24 mouse cellular contexts compared by ENCODE assay signal in the genomic region with DNA sequence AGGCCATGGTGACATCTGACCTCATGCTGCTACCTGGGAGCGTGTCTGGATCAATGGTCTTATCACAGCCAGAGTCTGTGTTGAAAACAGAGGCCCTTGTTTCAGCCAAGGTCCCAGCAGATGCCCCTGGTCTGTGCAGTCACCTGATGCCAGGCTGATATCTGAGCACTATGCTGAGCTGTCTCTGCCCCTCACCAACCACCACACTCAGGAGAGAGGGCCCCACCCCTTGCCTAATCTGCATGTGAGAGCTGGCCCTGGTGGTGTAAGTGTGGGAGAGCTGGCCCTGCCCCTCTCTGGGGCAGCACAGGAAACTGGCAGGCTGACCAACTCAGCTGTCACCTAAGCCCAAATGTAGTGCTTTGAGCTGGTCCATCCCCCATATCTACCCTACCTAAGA.
DNase-seq lines count a peak whose midpoint lies in the region; ATAC-seq lines count a peak whose summit lies in the region.
"Had no signal": no experiment of that assay in that cellular context is flagged by ENCODE, and none has a peak within 500 bp of the region (broad histone marks: within the 10 kb centered on the region; RNA-seq: fewer than 3 reads in every experiment).

No protein-coding gene starts in this region.

- no peaks in the 10 kb centered on the region for H3K36me3 ChIP-seq in heart, embryonic 10.5 days
- H3K36me3 ChIP-seq in kidney, embryonic 16.5 days (ENCODE audit: insufficient read depth, low read length): no peaks in the 10 kb centered on the region
- H3K36me3 ChIP-seq: embryonic facial prominence, embryonic 12.5 days; forebrain, embryonic 12.5 days; forebrain, embryonic 15.5 days; hindbrain, embryonic 10.5 days; hindbrain, embryonic 13.5 days had no signal

- H3K4me3 ChIP-seq in heart, embryonic 10.5 days: no peak overlapping the region
- no peak overlapping the region for H3K4me3 ChIP-seq in kidney, embryonic 16.5 days (ENCODE audit: low read length)
- H3K4me3 ChIP-seq: embryonic facial prominence, embryonic 12.5 days; erythroblast, embryonic 14.5 days; forebrain, embryonic 12.5 days; forebrain, embryonic 15.5 days; heart, adult 2 months; hindbrain, embryonic 10.5 days; hindbrain, embryonic 13.5 days had no signal

- H3K4me1 ChIP-seq in heart, embryonic 10.5 days: peaks cover 3% of the 10 kb centered on the region; the same call in 1 of the 2 replicates
- no peaks in the 10 kb centered on the region for H3K4me1 ChIP-seq in kidney, embryonic 16.5 days (ENCODE audit: insufficient read depth, low read length)
- H3K4me1 ChIP-seq: embryonic facial prominence, embryonic 12.5 days; forebrain, embryonic 12.5 days; forebrain, embryonic 15.5 days had no signal

- no peaks in the 10 kb centered on the region for H3K9me3 ChIP-seq in heart, embryonic 10.5 days
- no peaks in the 10 kb centered on the region for H3K9me3 ChIP-seq in kidney, embryonic 16.5 days (ENCODE audit: low read length)
- H3K9me3 ChIP-seq: embryonic facial prominence, embryonic 12.5 days; forebrain, embryonic 12.5 days; forebrain, embryonic 15.5 days; hindbrain, embryonic 10.5 days; hindbrain, embryonic 13.5 days had no signal

- intact Hi-C loops in heart, postnatal 36 days (cut with DNase I): no loop called here

- H3K9ac ChIP-seq in kidney, embryonic 16.5 days (replicated peaks; ENCODE audit: low read length): no peak overlapping the region
- H3K9ac ChIP-seq: embryonic facial prominence, embryonic 12.5 days; forebrain, embryonic 12.5 days; forebrain, embryonic 15.5 days; hindbrain, embryonic 13.5 days had no signal

- WGBS in heart, embryonic 10.5 days: 77% methylated on average over 1 of the region's 1 CpGs
- WGBS in kidney, embryonic 16.5 days: 90% methylated on average over 1 of the region's 1 CpGs

- no peaks in the 10 kb centered on the region for H3K27me3 ChIP-seq in heart, embryonic 10.5 days (ENCODE audit: insufficient read depth, poor library complexity, severe bottlenecking)
- no peaks in the 10 kb centered on the region for H3K27me3 ChIP-seq in kidney, embryonic 16.5 days (ENCODE audit: insufficient read depth, low read length)
- H3K27me3 ChIP-seq: embryonic facial prominence, embryonic 12.5 days; forebrain, embryonic 12.5 days; forebrain, embryonic 15.5 days; hindbrain, embryonic 13.5 days had no signal

- peak; percentile 74 for DNase-seq in heart, embryonic 10.5 days (ENCODE audit: low spot score)
- DNase-seq in heart, postnatal 36 days: no peak
- no peak for DNase-seq in kidney, postnatal 4 days
- peak; percentile 42 for DNase-seq in 416B (ENCODE audit: low read depth)
- no peak for DNase-seq in right cerebral cortex, adult 18-20 months
- DNase-seq: adrenal gland, adult 2 months; adrenal gland, postnatal 14 days; cerebellum, adult 11-12 months; cerebellum, adult 8-10 months; cerebellum, postnatal 10 days; cerebellum, postnatal 36 days; gastrocnemius, postnatal 25 days; heart, adult 2 months had no signal

- peak; percentile 81 for ATAC-seq in kidney, embryonic 16.5 days (ENCODE audit: low FRiP score, low TSS enrichment)
- ATAC-seq in megakaryocyte progenitor cell, adult 5-6 weeks (replicated peaks; ENCODE audit: poor library complexity): peak; percentile 42
- ATAC-seq: CD4-positive, CD25-positive, alpha-beta regulatory T cell, adult 4 months; forebrain, embryonic 15.5 days; hindbrain, embryonic 16.5 days had no signal

- no peak overlapping the region for H3K4me2 ChIP-seq in kidney, embryonic 16.5 days (replicated peaks; ENCODE audit: low read depth, low read length)
- H3K4me2 ChIP-seq: embryonic facial prominence, embryonic 12.5 days; forebrain, embryonic 12.5 days; forebrain, embryonic 15.5 days; heart, embryonic 11.5 days; hindbrain, embryonic 13.5 days had no signal

- no peak overlapping the region for H3K27ac ChIP-seq in heart, embryonic 10.5 days
- H3K27ac ChIP-seq in kidney, embryonic 16.5 days (ENCODE audit: low read length): no peak overlapping the region
- H3K27ac ChIP-seq: embryonic facial prominence, embryonic 12.5 days; forebrain, embryonic 12.5 days; forebrain, embryonic 15.5 days; heart, adult 2 months; hindbrain, embryonic 10.5 days; hindbrain, embryonic 13.5 days had no signal

Comparison
In these comparisons a context has a peak if more than half of its experiments do, and no peak if none do; other contexts are left out.
1. DNase-seq: peak in heart, embryonic 10.5 days (single experiment) and 416B (single experiment); none in heart, postnatal 36 days (0 of 2), kidney, postnatal 4 days (0 of 2) and right cerebral cortex, adult 18-20 months (single experiment).